Mouse (Mus musculus) hindbrain, embryonic 16.5 days (tissue): ENCODE measurements around the gene 4930451I11Rik. TPM values are rescaled to one million over a fixed set of nuclear protein-coding genes. Genes with fewer than 3 reads are reported as not detected.

ENCODE experiments used
- ATAC-seq: fragments of 200-750 bp; cut with Nextera tagmentation; 2 replicates; pipeline ENCODE4 v1.8.0; 2017; ENCODE audit warnings: moderate TSS enrichment, moderate library complexity
- H3K27ac ChIP-seq: fragments of 300-500 bp; sonication (generic); 2 replicates; pipeline ENCODE4 v1.5.1; 2014; ENCODE audit warnings: low read depth, mild to moderate bottlenecking, control low read depth, low read length, moderate library complexity
- H3K27me3 ChIP-seq: fragments of 300-500 bp; sonication (generic); replicated peaks from 2 replicates; pipeline ENCODE4 v1.6.1; 2014; ENCODE audit warnings: low read length; ENCODE audit not compliant: control insufficient read depth, insufficient read depth
- H3K36me3 ChIP-seq: fragments of 300-500 bp; sonication (generic); 2 replicates; pipeline ENCODE4 v1.6.1; 2014; ENCODE audit warnings: mild to moderate bottlenecking, low read length, moderate library complexity, mixed read lengths; ENCODE audit not compliant: control insufficient read depth, insufficient read depth
- H3K4me1 ChIP-seq: fragments of 300-500 bp; sonication (generic); 2 replicates; pipeline ENCODE4 v1.6.1; 2014; ENCODE audit warnings: low read depth, low read length; ENCODE audit not compliant: control insufficient read depth, insufficient read depth
- H3K4me2 ChIP-seq: fragments of 300-500 bp; sonication (generic); 2 replicates; pipeline ENCODE4 v1.6.1; 2014; ENCODE audit warnings: mild to moderate bottlenecking, low read length, control low read depth, moderate library complexity
- H3K4me3 ChIP-seq: fragments of 300-500 bp; sonication (generic); 2 replicates; pipeline ENCODE4 v1.5.1; 2014; ENCODE audit warnings: mild to moderate bottlenecking, low read length, control low read depth, moderate library complexity
- H3K9ac ChIP-seq: fragments of 300-500 bp; sonication (generic); 2 replicates; pipeline ENCODE4 v1.6.1; 2014; ENCODE audit warnings: low read depth, mild to moderate bottlenecking, control low read depth, low read length, moderate library complexity
- H3K9me3 ChIP-seq: fragments of 300-500 bp; sonication (generic); 2 replicates; pipeline ENCODE4 v1.6.1; 2014; ENCODE audit warnings: mild to moderate bottlenecking, low read length, moderate library complexity; ENCODE audit not compliant: control insufficient read depth
- WGBS: fragments of 180-500 bp; shearing (Covaris S2); extraction: QIAGEN DNeasy Blood & Tissue Kit; methylation state at CpG from one replicate; pipeline ENCODE4 v1.1.7; 2014; 5-methylcytosine and 5-hydroxymethylcytosine counted together
- polyA plus RNA-seq: library from polyadenylated mRNA; unstranded; fragments of >200 nt; fragmentation: Nextera tagmentation; extraction: Ambion mirVana; gene quantifications from 2 replicates; pipeline ENCODE4 v1.2.1, GENCODE M21; 2015

Gene 4930451I11Rik
- polyA plus RNA-seq, 1 experiment from 2014 or later, result 0.49 TPM

GRCm38 (mm10) chr7:126823202-126823711 is 8.2 kb downstream of the 4930451I11Rik start:
- peak overlapping the region; percentile 70 for H3K9ac ChIP-seq
- H3K36me3 ChIP-seq, result no peaks in the 10 kb centered on the region
- ATAC-seq, result peak; percentile 84
- H3K9me3 ChIP-seq, result no peaks in the 10 kb centered on the region
- H3K27ac ChIP-seq, result peak overlapping the region; percentile 72
- no peaks in the 10 kb centered on the region for H3K27me3 ChIP-seq
- H3K4me2 ChIP-seq, result peak overlapping the region; percentile 73
- H3K4me1 ChIP-seq, result peaks cover 26% of the 10 kb centered on the region
- peak overlapping the region; percentile 48 for H3K4me3 ChIP-seq
- WGBS, result 0% methylated on average over 11 of the region's 19 CpGs

- H3K27me3 ChIP-seq, result no peaks in the 10 kb centered on the region
- H3K36me3 ChIP-seq, result no peaks in the 10 kb centered on the region
- peak overlapping the region; percentile 72 for H3K27ac ChIP-seq
- H3K4me3 ChIP-seq, result peak overlapping the region; percentile 48
- peak; percentile 58 for ATAC-seq
- H3K9ac ChIP-seq, result peak overlapping the region; percentile 70
- 8% methylated on average over 9 of the region's 9 CpGs for WGBS
- H3K4me1 ChIP-seq, result peaks cover 26% of the 10 kb centered on the region
- H3K9me3 ChIP-seq, result no peaks in the 10 kb centered on the region
- peak overlapping the region; percentile 73 for H3K4me2 ChIP-seq
Measured at GRCm38 (mm10) chr7:126822741-126823140, 8.7 kb downstream of the 4930451I11Rik start.

- peaks cover 26% of the 10 kb centered on the region for H3K4me1 ChIP-seq
- 18% methylated on average over 7 of the region's 7 CpGs for WGBS
- H3K36me3 ChIP-seq, result no peaks in the 10 kb centered on the region
- H3K4me2 ChIP-seq, result peak overlapping the region; percentile 73
- H3K9me3 ChIP-seq, result no peaks in the 10 kb centered on the region
- H3K9ac ChIP-seq, result peak overlapping the region; percentile 70
- ATAC-seq, result no peak
- H3K27me3 ChIP-seq, result no peaks in the 10 kb centered on the region
- H3K27ac ChIP-seq, result peak overlapping the region; percentile 72
- H3K4me3 ChIP-seq, result peak overlapping the region; percentile 48; the same call in 1 of the 2 replicates
Measured at GRCm38 (mm10) chr7:126821835-126822511, 9.5 kb downstream of the 4930451I11Rik start.

- H3K9ac ChIP-seq, result no peak overlapping the region
- H3K27me3 ChIP-seq, result no peaks in the 10 kb centered on the region
- no peak overlapping the region for H3K4me2 ChIP-seq
- no peak overlapping the region for H3K27ac ChIP-seq
- H3K9me3 ChIP-seq, result no peaks in the 10 kb centered on the region
- no peak overlapping the region for H3K4me3 ChIP-seq
- ATAC-seq, result no peak
- no peaks in the 10 kb centered on the region for H3K36me3 ChIP-seq
- peaks cover 11% of the 10 kb centered on the region for H3K4me1 ChIP-seq
- 30% methylated on average over 1 of the region's 1 CpGs for WGBS
Measured at GRCm38 (mm10) chr7:126818818-126819217, 12.6 kb downstream of the 4930451I11Rik start.

GRCm38 (mm10) chr7:126817595-126817994 is 13.8 kb downstream of the 4930451I11Rik start:
- Histone ChIP-seq H3K27me3 (no peaks in the 10 kb centered on the region), H3K36me3 (no peaks in the 10 kb centered on the region), H3K9ac (no peak overlapping the region), H3K4me3 (no peak overlapping the region), H3K4me2 (no peak overlapping the region), H3K9me3 (no peaks in the 10 kb centered on the region), H3K27ac (no peak overlapping the region), H3K4me1 (peaks cover 7% of the 10 kb centered on the region)
- 91% methylated on average over 7 of the region's 7 CpGs for WGBS
- no peak for ATAC-seq

- no peak overlapping the region for H3K4me3 ChIP-seq
- no peaks in the 10 kb centered on the region for H3K4me1 ChIP-seq
- H3K9ac ChIP-seq, result no peak overlapping the region
- no peaks in the 10 kb centered on the region for H3K36me3 ChIP-seq
- ATAC-seq, result no peak
- H3K27me3 ChIP-seq, result no peaks in the 10 kb centered on the region
- no peak overlapping the region for H3K4me2 ChIP-seq
- H3K27ac ChIP-seq, result no peak overlapping the region
- H3K9me3 ChIP-seq, result no peaks in the 10 kb centered on the region
- WGBS, result 82% methylated on average over 8 of the region's 8 CpGs
Measured at GRCm38 (mm10) chr7:126816494-126816893, 14.9 kb downstream of the 4930451I11Rik start.

GRCm38 (mm10) chr7:126815726-126816222 is 15.7 kb downstream of the 4930451I11Rik start:
- Histone ChIP-seq H3K4me1 (no peaks in the 10 kb centered on the region), H3K36me3 (no peaks in the 10 kb centered on the region), H3K4me3 (no peak overlapping the region), H3K4me2 (no peak overlapping the region), H3K27me3 (no peaks in the 10 kb centered on the region), H3K9me3 (no peaks in the 10 kb centered on the region), H3K9ac (no peak overlapping the region), H3K27ac (no peak overlapping the region)
- no peak for ATAC-seq
- WGBS, result 49% methylated on average over 8 of the region's 8 CpGs

GRCm38 (mm10) chr7:126809723-126810369 is 21.6 kb downstream of the 4930451I11Rik start:
- Histone ChIP-seq H3K27ac (no peak overlapping the region), H3K4me1 (peaks cover 13% of the 10 kb centered on the region), H3K36me3 (no peaks in the 10 kb centered on the region), H3K27me3 (no peaks in the 10 kb centered on the region), H3K9me3 (no peaks in the 10 kb centered on the region), H3K4me3 (no peak overlapping the region; the same call in 1 of the 2 replicates), H3K9ac (peak overlapping the region; percentile 78; the same call in 1 of the 2 replicates), H3K4me2 (peak overlapping the region; percentile 61)
- WGBS, result 64% methylated on average over 5 of the region's 5 CpGs
- ATAC-seq, result no peak
